Mouse (Mus musculus): ENCODE measurements around the gene Tifa. TPM values are rescaled to one million over a fixed set of nuclear protein-coding genes. Genes with fewer than 3 reads are reported as not detected.

Tifa gene
- polyA plus RNA-seq, 1 experiment from 2014 or later, result 3.6 TPM

GRCm38 (mm10) chr3:127875059-127875458, 85.5 kb downstream of the Tifa start:
- Histone ChIP-seq H3K4me1 (no peaks in the 10 kb centered on the region), H3K4me2 (no peak overlapping the region), H3K9me3 (replicated peaks) (no peaks in the 10 kb centered on the region), H3K36me3 (no peaks in the 10 kb centered on the region), H3K27me3 (replicated peaks) (no peaks in the 10 kb centered on the region), H3K27ac (replicated peaks) (no peak overlapping the region), H3K4me3 (replicated peaks) (no peak overlapping the region), H3K9ac (replicated peaks) (no peak overlapping the region)
- WGBS, result 52% methylated on average over 7 of the region's 7 CpGs
- ATAC-seq (ENCODE audit: low FRiP score), result no peak

DNA sequence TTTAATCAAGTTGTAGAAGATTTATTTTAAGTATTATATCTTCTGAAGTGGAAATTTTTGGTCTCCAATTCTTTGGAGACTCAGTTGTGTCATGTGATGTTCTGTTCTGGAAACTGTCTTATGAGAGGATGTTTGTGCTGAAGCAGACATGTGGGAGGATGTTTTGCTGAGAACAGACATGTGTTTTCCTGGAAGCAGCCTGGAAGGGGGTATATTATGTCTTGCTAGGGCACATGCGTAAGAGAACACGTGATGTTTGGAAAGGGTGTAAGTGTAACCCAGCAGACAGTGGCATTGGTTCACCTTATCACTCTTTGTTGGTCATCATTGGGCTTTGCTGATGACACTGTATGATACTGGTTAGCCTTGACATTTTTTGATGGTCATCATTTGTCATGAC, 85.9 kb downstream of the Tifa start:
- no peak for ATAC-seq (ENCODE audit: low FRiP score)
- Histone ChIP-seq H3K27ac (replicated peaks) (no peak overlapping the region), H3K36me3 (no peaks in the 10 kb centered on the region), H3K4me2 (no peak overlapping the region), H3K27me3 (replicated peaks) (no peaks in the 10 kb centered on the region), H3K4me1 (no peaks in the 10 kb centered on the region), H3K4me3 (replicated peaks) (no peak overlapping the region), H3K9ac (replicated peaks) (no peak overlapping the region), H3K9me3 (replicated peaks) (no peaks in the 10 kb centered on the region)
- WGBS, result 91% methylated on average over 2 of the region's 2 CpGs

DNA sequence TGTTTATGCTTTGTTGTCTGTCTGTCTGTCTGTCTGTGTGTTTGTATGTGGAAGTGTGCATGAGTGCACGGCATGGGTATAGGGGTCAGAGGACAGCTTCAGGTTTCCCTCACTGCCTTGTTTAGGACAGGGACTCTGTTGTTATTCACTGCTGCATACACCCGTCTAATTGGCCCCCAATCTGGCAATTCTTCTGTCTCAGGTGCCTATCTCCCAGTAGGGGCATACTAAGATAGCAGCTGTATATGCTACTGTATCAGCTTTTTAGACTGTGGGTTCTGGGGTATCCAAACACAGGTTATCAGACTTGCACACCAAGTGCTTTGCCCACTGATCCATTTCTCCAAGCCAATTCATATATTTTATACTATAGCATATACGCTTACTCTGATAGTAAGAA, 90.4 kb downstream of the Tifa start:
- no peaks in the 10 kb centered on the region for H3K9me3 ChIP-seq (replicated peaks)
- no peak for ATAC-seq (ENCODE audit: low FRiP score)
- no peaks in the 10 kb centered on the region for H3K4me1 ChIP-seq
- H3K36me3 ChIP-seq, result no peaks in the 10 kb centered on the region
- no peak overlapping the region for H3K9ac ChIP-seq (replicated peaks)
- H3K27ac ChIP-seq (replicated peaks), result no peak overlapping the region
- H3K4me2 ChIP-seq, result no peak overlapping the region
- no peak overlapping the region for H3K4me3 ChIP-seq (replicated peaks)
- 89% methylated on average over 3 of the region's 3 CpGs for WGBS
- no peaks in the 10 kb centered on the region for H3K27me3 ChIP-seq (replicated peaks)

DNA sequence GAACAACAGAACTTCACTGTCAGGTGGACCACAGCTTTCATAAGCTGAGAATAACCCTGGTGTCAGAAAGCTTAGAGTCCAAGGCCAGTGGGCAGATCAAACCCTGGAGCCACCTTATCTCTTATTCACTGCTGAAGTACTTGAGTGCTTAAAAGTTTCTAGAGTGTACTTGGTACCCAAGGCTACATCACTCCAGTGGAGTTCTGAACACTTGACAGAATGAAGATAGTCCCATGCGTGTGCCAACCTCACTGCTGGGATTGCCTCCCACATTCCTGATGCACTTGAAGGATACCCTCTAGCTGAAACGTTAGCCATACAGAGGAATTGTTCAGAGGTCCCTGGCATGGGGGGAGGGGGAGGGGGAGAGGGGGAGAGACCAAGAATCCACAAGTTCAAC, 92.1 kb downstream of the Tifa start:
- no peak overlapping the region for H3K4me2 ChIP-seq
- H3K9ac ChIP-seq (replicated peaks), result no peak overlapping the region
- WGBS, result 60% methylated on average over 2 of the region's 2 CpGs
- no peaks in the 10 kb centered on the region for H3K27me3 ChIP-seq (replicated peaks)
- no peaks in the 10 kb centered on the region for H3K9me3 ChIP-seq (replicated peaks)
- H3K27ac ChIP-seq (replicated peaks), result no peak overlapping the region
- H3K4me1 ChIP-seq, result no peaks in the 10 kb centered on the region
- no peak for ATAC-seq (ENCODE audit: low FRiP score)
- no peak overlapping the region for H3K4me3 ChIP-seq (replicated peaks)
- no peaks in the 10 kb centered on the region for H3K36me3 ChIP-seq

Other genes starting within 250 kb of the Tifa start
- 26.9 and 35.6 TPM in 2 replicates for gene Larp7, start 236.5 kb upstream of the Tifa start, polyA plus RNA-seq (2015; fragmentation: Nextera tagmentation; extraction: Ambion mirVana)
- gene Zgrf1, start 236.3 kb upstream of the Tifa start, polyA plus RNA-seq (2015; fragmentation: Nextera tagmentation; extraction: Ambion mirVana), result 3.9 and 4.2 TPM in 2 replicates
- gene Neurog2, start 156.7 kb upstream of the Tifa start, polyA plus RNA-seq (2015; fragmentation: Nextera tagmentation; extraction: Ambion mirVana), result 1.8 and 2.8 TPM in 2 replicates
- gene Alpk1, start 9.3 kb upstream of the Tifa start, polyA plus RNA-seq (2015; fragmentation: Nextera tagmentation; extraction: Ambion mirVana), result 0.61 and 0.96 TPM in 2 replicates
- gene Ap1ar, start 47.7 kb downstream of the Tifa start, polyA plus RNA-seq (2015; fragmentation: Nextera tagmentation; extraction: Ambion mirVana), result 94.2 and 105 TPM in 2 replicates
- 7.7 and 8.7 TPM in 2 replicates for gene Fam241a, start 106.5 kb downstream of the Tifa start, polyA plus RNA-seq (2015; fragmentation: Nextera tagmentation; extraction: Ambion mirVana)

All from neural tube, embryonic 15.5 days (tissue).